Mouse (Mus musculus) hindbrain, embryonic 12.5 days (tissue): ENCODE results near the gene Vps13d. TPM values are rescaled to one million over a fixed set of nuclear protein-coding genes. Genes with fewer than 3 reads are reported as not detected.

Experiments used
- ATAC-seq: fragments of 200-750 bp; cut with Nextera tagmentation; 2 replicates; pipeline ENCODE4 v1.8.0; 2017; ENCODE audit warnings: moderate TSS enrichment; ENCODE audit not compliant: low FRiP score
- H3K27ac ChIP-seq: fragments of 300-500 bp; sonication (generic); 2 replicates; pipeline ENCODE4 v1.5.1; 2016; ENCODE audit warnings: mild to moderate bottlenecking
- H3K27me3 ChIP-seq: fragments of 300-500 bp; sonication (generic); 2 replicates; pipeline ENCODE4 v1.6.1; 2016; ENCODE audit warnings: mild to moderate bottlenecking
- H3K36me3 ChIP-seq: fragments of 300-500 bp; sonication (generic); 2 replicates; pipeline ENCODE4 v1.6.1; 2016; ENCODE audit warnings: mild to moderate bottlenecking
- H3K4me1 ChIP-seq: fragments of 300-500 bp; sonication (generic); 2 replicates; pipeline ENCODE4 v1.6.1; 2016
- H3K4me2 ChIP-seq: fragments of 300-500 bp; sonication (generic); replicated peaks from 2 replicates; pipeline ENCODE4 v1.6.1; 2016; ENCODE audit warnings: mild to moderate bottlenecking
- H3K4me3 ChIP-seq: fragments of 300-500 bp; sonication (generic); 2 replicates; pipeline ENCODE4 v1.5.1; 2016; ENCODE audit warnings: mild to moderate bottlenecking
- H3K9ac ChIP-seq: fragments of 300-500 bp; sonication (generic); 2 replicates; pipeline ENCODE4 v1.6.1; 2016; ENCODE audit warnings: mild to moderate bottlenecking, moderate library complexity
- H3K9me3 ChIP-seq: fragments of 300-500 bp; sonication (generic); replicated peaks from 2 replicates; pipeline ENCODE4 v1.6.1; 2016; ENCODE audit warnings: mild to moderate bottlenecking
- WGBS: fragments of 180-500 bp; shearing (Covaris S2); methylation state at CpG from one replicate; pipeline ENCODE4 v1.1.7; 2016; 5-methylcytosine and 5-hydroxymethylcytosine counted together
- polyA plus RNA-seq: library from polyadenylated mRNA; unstranded; fragments of >200 nt; fragmentation: Nextera tagmentation; extraction: Ambion mirVana; gene quantifications from 2 replicates; pipeline ENCODE4 v1.2.1, GENCODE M21; 2016

The Vps13d gene
- polyA plus RNA-seq, 1 experiment from 2014 or later, result 7.2 TPM

GRCm38 (mm10) chr4:145055792-145056191 is 139.0 kb downstream of the Vps13d start:
- ATAC-seq, result no peak
- no peaks in the 10 kb centered on the region for H3K9me3 ChIP-seq
- no peak overlapping the region for H3K9ac ChIP-seq
- H3K27ac ChIP-seq, result no peak overlapping the region
- H3K4me2 ChIP-seq, result no peak overlapping the region
- WGBS, result 94% methylated on average over 3 of the region's 3 CpGs
- H3K4me3 ChIP-seq, result no peak overlapping the region
- H3K36me3 ChIP-seq, result peaks cover 56% of the 10 kb centered on the region
- no peaks in the 10 kb centered on the region for H3K27me3 ChIP-seq
- H3K4me1 ChIP-seq, result peaks cover 11% of the 10 kb centered on the region; the same call in 1 of the 2 replicates

GRCm38 (mm10) chr4:145054369-145054768 is 140.4 kb downstream of the Vps13d start:
- WGBS, result 58% methylated on average over 3 of the region's 3 CpGs
- Histone ChIP-seq H3K27me3 (no peaks in the 10 kb centered on the region), H3K4me2 (no peak overlapping the region), H3K4me3 (no peak overlapping the region), H3K4me1 (peaks cover 13% of the 10 kb centered on the region; the same call in 1 of the 2 replicates), H3K36me3 (peaks cover 44% of the 10 kb centered on the region), H3K27ac (no peak overlapping the region), H3K9me3 (no peaks in the 10 kb centered on the region), H3K9ac (no peak overlapping the region)
- ATAC-seq, result no peak

DNA sequence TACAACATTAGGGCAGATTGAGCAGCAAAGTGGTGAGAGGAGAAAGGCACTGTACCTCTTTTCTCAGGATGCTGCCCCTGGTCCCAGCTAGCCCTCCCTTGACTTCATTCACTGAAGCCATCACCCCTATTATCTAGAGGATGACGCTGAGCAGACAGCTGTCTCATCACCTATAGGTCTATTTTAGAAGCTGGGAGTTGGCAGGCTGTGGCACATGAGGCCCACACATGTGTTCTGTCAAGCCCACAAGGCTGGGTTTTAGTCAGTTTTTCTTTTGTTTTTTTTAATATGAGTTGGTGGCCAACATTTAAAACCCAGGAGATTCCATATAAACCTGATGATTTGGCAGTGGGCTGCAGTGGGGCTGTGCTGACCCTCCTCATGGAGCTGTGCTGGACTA is 142.1 kb downstream of the Vps13d start:
- no peak for ATAC-seq
- H3K4me3 ChIP-seq, result no peak overlapping the region
- peaks cover 13% of the 10 kb centered on the region; the same call in 1 of the 2 replicates for H3K4me1 ChIP-seq
- H3K27ac ChIP-seq, result no peak overlapping the region
- no peaks in the 10 kb centered on the region for H3K27me3 ChIP-seq
- H3K4me2 ChIP-seq, result no peak overlapping the region
- no peak overlapping the region for H3K9ac ChIP-seq
- no peaks in the 10 kb centered on the region for H3K9me3 ChIP-seq
- 77% methylated on average over 1 of the region's 1 CpGs for WGBS
- peaks cover 39% of the 10 kb centered on the region for H3K36me3 ChIP-seq

GRCm38 (mm10) chr4:145052282-145052681 is 142.5 kb downstream of the Vps13d start:
- no peaks in the 10 kb centered on the region for H3K9me3 ChIP-seq
- H3K27me3 ChIP-seq, result no peaks in the 10 kb centered on the region
- ATAC-seq, result no peak
- H3K4me1 ChIP-seq, result peaks cover 13% of the 10 kb centered on the region; the same call in 1 of the 2 replicates
- H3K4me2 ChIP-seq, result no peak overlapping the region
- peaks cover 41% of the 10 kb centered on the region for H3K36me3 ChIP-seq
- no peak overlapping the region for H3K4me3 ChIP-seq
- H3K27ac ChIP-seq, result peak overlapping the region; percentile 26; the same call in 1 of the 2 replicates
- no peak overlapping the region for H3K9ac ChIP-seq
- 88% methylated on average over 3 of the region's 3 CpGs for WGBS

DNA sequence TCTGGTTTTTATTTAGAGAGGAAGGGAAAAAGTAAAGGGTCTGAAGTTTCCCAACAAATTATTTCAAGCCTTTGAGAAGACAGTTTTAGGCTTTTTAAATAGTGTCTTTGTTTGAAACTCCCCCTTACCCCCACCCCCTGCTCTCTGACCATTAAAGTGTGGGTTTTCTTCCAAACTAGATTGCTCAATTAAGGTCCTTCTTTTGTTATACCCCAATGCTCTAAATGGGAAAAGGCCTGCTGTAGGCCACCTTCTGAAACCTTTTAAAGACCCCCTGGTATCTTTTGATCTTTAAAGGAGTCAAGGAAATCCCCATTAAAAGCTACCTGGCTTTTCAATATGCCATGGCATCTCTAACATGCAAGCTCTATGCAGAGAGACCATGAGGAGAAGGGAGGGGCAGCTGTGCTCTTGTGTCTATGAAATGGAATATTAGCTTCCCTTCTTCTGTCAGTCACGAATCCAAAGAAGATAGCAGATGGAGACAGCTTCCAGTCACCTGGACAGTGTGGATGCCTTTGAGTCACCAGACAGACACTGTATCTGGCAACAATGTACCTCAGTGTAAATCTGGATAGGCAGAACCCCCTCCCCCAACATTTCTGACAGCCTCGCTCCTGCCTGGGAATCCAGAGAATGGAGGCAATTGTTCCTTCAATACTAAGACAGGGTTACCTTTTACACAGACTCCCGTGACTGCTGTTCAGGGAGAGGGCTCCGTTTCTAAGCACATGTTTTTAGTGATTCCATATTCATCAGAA is 143.4 kb downstream of the Vps13d start:
- H3K36me3 ChIP-seq, result peaks cover 39% of the 10 kb centered on the region
- no peak overlapping the region for H3K4me2 ChIP-seq
- H3K9ac ChIP-seq, result no peak overlapping the region
- no peak overlapping the region for H3K4me3 ChIP-seq
- H3K27me3 ChIP-seq, result no peaks in the 10 kb centered on the region
- 53% methylated on average over 4 of the region's 4 CpGs for WGBS
- peaks cover 13% of the 10 kb centered on the region; the same call in 1 of the 2 replicates for H3K4me1 ChIP-seq
- peak overlapping the region; percentile 26; the same call in 1 of the 2 replicates for H3K27ac ChIP-seq
- H3K9me3 ChIP-seq, result no peaks in the 10 kb centered on the region
- no peak; the same call in 1 of the 2 replicates for ATAC-seq

- Histone ChIP-seq H3K36me3 (peaks cover 39% of the 10 kb centered on the region), H3K4me2 (no peak overlapping the region), H3K4me3 (no peak overlapping the region), H3K27me3 (no peaks in the 10 kb centered on the region), H3K27ac (peak overlapping the region; percentile 40; the same call in 1 of the 2 replicates), H3K9me3 (no peaks in the 10 kb centered on the region), H3K4me1 (peaks cover 13% of the 10 kb centered on the region; the same call in 1 of the 2 replicates), H3K9ac (no peak overlapping the region)
- ATAC-seq, result peak; percentile 52; the same call in 1 of the 2 replicates
- 64% methylated on average over 8 of the region's 8 CpGs for WGBS
Observed at GRCm38 (mm10) chr4:145050518-145051208, 144.1 kb downstream of the Vps13d start.

- no peaks in the 10 kb centered on the region for H3K27me3 ChIP-seq
- H3K9me3 ChIP-seq, result no peaks in the 10 kb centered on the region
- H3K4me3 ChIP-seq, result no peak overlapping the region
- 84% methylated on average over 5 of the region's 5 CpGs for WGBS
- H3K9ac ChIP-seq, result no peak overlapping the region
- no peak overlapping the region for H3K4me2 ChIP-seq
- no peak overlapping the region for H3K27ac ChIP-seq
- ATAC-seq, result no peak
- peaks cover 41% of the 10 kb centered on the region for H3K36me3 ChIP-seq
- H3K4me1 ChIP-seq, result peaks cover 11% of the 10 kb centered on the region; the same call in 1 of the 2 replicates
Observed at GRCm38 (mm10) chr4:145047964-145048363, 146.8 kb downstream of the Vps13d start.

GRCm38 (mm10) chr4:145046032-145046401 is 148.8 kb downstream of the Vps13d start:
- peaks cover 41% of the 10 kb centered on the region for H3K36me3 ChIP-seq
- H3K4me2 ChIP-seq, result no peak overlapping the region
- no peak overlapping the region for H3K4me3 ChIP-seq
- WGBS, result 77% methylated on average over 5 of the region's 8 CpGs
- no peaks in the 10 kb centered on the region for H3K9me3 ChIP-seq
- H3K27me3 ChIP-seq, result no peaks in the 10 kb centered on the region
- no peak overlapping the region for H3K27ac ChIP-seq
- H3K9ac ChIP-seq, result no peak overlapping the region
- 0 out of 2 replicates have a peak, but pooled peaks cover 2% of the 10 kb centered on the region for H3K4me1 ChIP-seq
- no peak for ATAC-seq

DNA sequence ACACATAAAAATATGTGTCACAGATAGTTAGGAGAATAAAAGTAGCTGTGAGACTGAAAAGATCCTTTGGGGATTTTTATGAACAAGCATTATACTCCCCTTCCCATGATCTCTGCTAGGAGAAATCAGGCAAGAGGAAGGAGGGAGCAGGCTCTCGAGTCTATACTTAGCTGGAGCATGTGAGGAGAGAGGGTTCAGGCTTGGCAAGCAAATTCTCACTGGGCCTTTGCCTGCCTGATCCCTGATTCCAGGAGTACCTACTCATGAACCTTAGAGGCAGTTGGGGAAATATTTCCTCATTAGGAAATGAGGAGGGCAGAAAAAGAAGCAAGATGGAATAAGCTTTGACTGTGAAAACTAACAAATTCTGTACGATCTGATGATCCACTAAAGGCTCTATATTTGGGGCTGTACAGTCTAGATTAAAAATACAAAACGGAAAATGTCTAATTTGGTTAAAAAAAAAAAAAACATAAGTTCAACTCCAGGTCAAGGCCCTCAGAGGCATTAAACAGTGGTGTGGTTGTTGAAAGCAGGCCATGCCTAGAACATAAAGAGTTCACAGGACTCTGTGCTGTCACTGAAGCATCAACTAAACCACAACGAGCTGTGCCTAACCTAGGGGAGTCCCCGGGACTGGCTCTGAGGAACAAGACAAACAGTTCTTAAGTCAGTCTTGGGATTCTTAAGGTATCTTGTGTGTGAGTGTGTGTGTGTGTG is 149.3 kb downstream of the Vps13d start:
- Histone ChIP-seq H3K27me3 (no peaks in the 10 kb centered on the region), H3K4me1 (0 out of 2 replicates have a peak, but pooled peaks cover 2% of the 10 kb centered on the region), H3K9me3 (no peaks in the 10 kb centered on the region), H3K4me2 (no peak overlapping the region), H3K9ac (no peak overlapping the region), H3K36me3 (peaks cover 41% of the 10 kb centered on the region), H3K27ac (no peak overlapping the region), H3K4me3 (no peak overlapping the region)
- 73% methylated on average over 5 of the region's 5 CpGs for WGBS
- no peak for ATAC-seq

- Histone ChIP-seq H3K9ac (no peak overlapping the region), H3K4me3 (no peak overlapping the region), H3K9me3 (no peaks in the 10 kb centered on the region), H3K4me1 (no peaks in the 10 kb centered on the region), H3K36me3 (peaks cover 45% of the 10 kb centered on the region), H3K27ac (no peak overlapping the region), H3K4me2 (no peak overlapping the region), H3K27me3 (no peaks in the 10 kb centered on the region)
- ATAC-seq, result no peak
- 86% methylated on average over 6 of the region's 6 CpGs for WGBS
Observed at GRCm38 (mm10) chr4:145041223-145041870, 153.5 kb downstream of the Vps13d start.

DNA sequence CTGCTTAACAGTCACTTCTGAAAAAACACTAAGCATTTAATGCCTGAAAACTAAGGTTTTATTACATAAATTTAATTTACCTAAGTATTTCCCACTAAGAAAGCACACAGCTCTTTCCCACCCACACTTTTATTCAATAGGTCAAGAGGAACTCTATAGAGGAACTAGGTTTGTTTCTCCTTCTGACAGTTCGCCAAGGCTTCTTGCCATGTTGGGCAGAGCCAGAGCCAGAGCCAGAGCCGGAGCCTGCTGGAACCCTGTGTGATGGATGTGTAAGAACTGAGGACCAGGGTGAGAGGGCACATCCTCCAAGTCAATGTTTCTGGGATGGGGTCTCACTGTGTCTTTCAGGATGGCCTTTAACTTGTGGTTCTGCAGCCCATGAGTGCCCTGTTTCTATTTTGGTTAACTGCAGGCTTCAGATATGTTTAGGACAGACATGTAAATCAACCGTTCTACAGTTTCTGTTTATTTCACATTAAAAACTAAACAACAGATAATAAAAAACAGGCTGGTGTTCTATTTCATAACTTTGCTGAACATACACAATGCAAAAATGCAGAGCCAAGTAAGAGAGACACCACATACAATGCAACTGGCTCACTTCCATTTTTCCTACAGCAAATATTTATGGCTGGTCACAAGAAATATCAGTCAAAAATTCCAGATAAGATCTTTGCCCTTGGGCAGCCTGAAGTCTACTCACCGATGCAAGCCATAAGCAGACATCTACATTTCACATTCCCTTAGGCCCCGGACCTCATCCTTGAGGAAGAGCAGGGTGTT is 157.0 kb downstream of the Vps13d start:
- H3K36me3 ChIP-seq, result peaks cover 25% of the 10 kb centered on the region
- ATAC-seq, result no peak
- H3K27ac ChIP-seq, result no peak overlapping the region
- H3K9me3 ChIP-seq, result no peaks in the 10 kb centered on the region
- H3K4me1 ChIP-seq, result peaks cover 11% of the 10 kb centered on the region
- WGBS, result 91% methylated on average over 5 of the region's 5 CpGs
- no peak overlapping the region for H3K9ac ChIP-seq
- H3K4me2 ChIP-seq, result no peak overlapping the region
- H3K4me3 ChIP-seq, result no peak overlapping the region
- no peaks in the 10 kb centered on the region for H3K27me3 ChIP-seq
